Mouse (Mus musculus) hindbrain, embryonic 16.5 days (tissue): ENCODE data around the gene Vpreb2. TPM values are rescaled to one million over a fixed set of nuclear protein-coding genes. Genes with fewer than 3 reads are reported as not detected.
"Not testable (repeated sequence)": the region's sequence is repeated elsewhere in the genome, so short reads cannot be mapped to it uniquely, and the experiment has no call there.

ENCODE experiments used
- ATAC-seq: fragments of 200-750 bp; cut with Nextera tagmentation; 2 replicates; pipeline ENCODE4 v1.8.0; 2017; ENCODE audit warnings: moderate TSS enrichment, moderate library complexity
- H3K27ac ChIP-seq: fragments of 300-500 bp; sonication (generic); 2 replicates; pipeline ENCODE4 v1.5.1; 2014; ENCODE audit warnings: low read depth, mild to moderate bottlenecking, control low read depth, low read length, moderate library complexity
- H3K27me3 ChIP-seq: fragments of 300-500 bp; sonication (generic); replicated peaks from 2 replicates; pipeline ENCODE4 v1.6.1; 2014; ENCODE audit warnings: low read length; ENCODE audit not compliant: control insufficient read depth, insufficient read depth
- H3K36me3 ChIP-seq: fragments of 300-500 bp; sonication (generic); 2 replicates; pipeline ENCODE4 v1.6.1; 2014; ENCODE audit warnings: mild to moderate bottlenecking, low read length, moderate library complexity, mixed read lengths; ENCODE audit not compliant: control insufficient read depth, insufficient read depth
- H3K4me1 ChIP-seq: fragments of 300-500 bp; sonication (generic); 2 replicates; pipeline ENCODE4 v1.6.1; 2014; ENCODE audit warnings: low read depth, low read length; ENCODE audit not compliant: control insufficient read depth, insufficient read depth
- H3K4me2 ChIP-seq: fragments of 300-500 bp; sonication (generic); 2 replicates; pipeline ENCODE4 v1.6.1; 2014; ENCODE audit warnings: mild to moderate bottlenecking, low read length, control low read depth, moderate library complexity
- H3K4me3 ChIP-seq: fragments of 300-500 bp; sonication (generic); 2 replicates; pipeline ENCODE4 v1.5.1; 2014; ENCODE audit warnings: mild to moderate bottlenecking, low read length, control low read depth, moderate library complexity
- H3K9ac ChIP-seq: fragments of 300-500 bp; sonication (generic); 2 replicates; pipeline ENCODE4 v1.6.1; 2014; ENCODE audit warnings: low read depth, mild to moderate bottlenecking, control low read depth, low read length, moderate library complexity
- H3K9me3 ChIP-seq: fragments of 300-500 bp; sonication (generic); 2 replicates; pipeline ENCODE4 v1.6.1; 2014; ENCODE audit warnings: mild to moderate bottlenecking, low read length, moderate library complexity; ENCODE audit not compliant: control insufficient read depth
- WGBS: fragments of 180-500 bp; shearing (Covaris S2); extraction: QIAGEN DNeasy Blood & Tissue Kit; methylation state at CpG from one replicate; pipeline ENCODE4 v1.1.7; 2014; 5-methylcytosine and 5-hydroxymethylcytosine counted together
- polyA plus RNA-seq: library from polyadenylated mRNA; unstranded; fragments of >200 nt; fragmentation: Nextera tagmentation; extraction: Ambion mirVana; gene quantifications from 2 replicates; pipeline ENCODE4 v1.2.1, GENCODE M21; 2015

Vpreb2 gene
- polyA plus RNA-seq, 1 experiment from 2014 or later, result not detected

- H3K27ac ChIP-seq, result no peak overlapping the region
- H3K4me3 ChIP-seq, result no peak overlapping the region
- 61% methylated on average over 7 of the region's 7 CpGs for WGBS
- no peaks in the 10 kb centered on the region for H3K36me3 ChIP-seq
- no peaks in the 10 kb centered on the region for H3K27me3 ChIP-seq
- H3K4me2 ChIP-seq, result no peak overlapping the region
- H3K9me3 ChIP-seq, result no peaks in the 10 kb centered on the region
- peak overlapping the region; percentile 13; the same call in 1 of the 2 replicates for H3K9ac ChIP-seq
- ATAC-seq, result no peak
- no peaks in the 10 kb centered on the region; the same call in 1 of the 2 replicates for H3K4me1 ChIP-seq
Measured at GRCm38 (mm10) chr16:17945081-17945831, 35.0 kb upstream of the Vpreb2 start.

GRCm38 (mm10) chr16:17949421-17949877 is 30.8 kb upstream of the Vpreb2 start:
- Histone ChIP-seq H3K4me3 (no peak overlapping the region), H3K9ac (no peak overlapping the region), H3K9me3 (no peaks in the 10 kb centered on the region), H3K27me3 (no peaks in the 10 kb centered on the region), H3K4me1 (no peaks in the 10 kb centered on the region; the same call in 1 of the 2 replicates), H3K27ac (no peak overlapping the region), H3K4me2 (no peak overlapping the region), H3K36me3 (no peaks in the 10 kb centered on the region)
- peak; percentile 60 for ATAC-seq
- 24% methylated on average over 2 of the region's 2 CpGs for WGBS

GRCm38 (mm10) chr16:17950068-17950467 is 30.2 kb upstream of the Vpreb2 start:
- Histone ChIP-seq H3K27me3 (no peaks in the 10 kb centered on the region), H3K4me2 (no peak overlapping the region), H3K27ac (no peak overlapping the region), H3K4me3 (no peak overlapping the region), H3K36me3 (no peaks in the 10 kb centered on the region), H3K4me1 (no peaks in the 10 kb centered on the region; the same call in 1 of the 2 replicates), H3K9me3 (no peaks in the 10 kb centered on the region), H3K9ac (no peak overlapping the region)
- 0 out of 2 replicates have a peak, but pooled peaks have one; percentile 42 for ATAC-seq
- 32% methylated on average over 4 of the region's 4 CpGs for WGBS

- Histone ChIP-seq H3K36me3 (no peaks in the 10 kb centered on the region), H3K27me3 (no peaks in the 10 kb centered on the region), H3K9me3 (no peaks in the 10 kb centered on the region), H3K4me3 (no peak overlapping the region), H3K27ac (no peak overlapping the region), H3K4me2 (no peak overlapping the region), H3K9ac (no peak overlapping the region), H3K4me1 (no peaks in the 10 kb centered on the region; the same call in 1 of the 2 replicates)
- no peak for ATAC-seq
- 87% methylated on average over 3 of the region's 4 CpGs for WGBS
Measured at GRCm38 (mm10) chr16:17951618-17952017, 28.6 kb upstream of the Vpreb2 start.

- H3K4me1 ChIP-seq, H3K4me2 ChIP-seq, H3K36me3 ChIP-seq, H3K4me3 ChIP-seq, H3K9ac ChIP-seq, H3K9me3 ChIP-seq, H3K27ac ChIP-seq, ATAC-seq, H3K27me3 ChIP-seq: not testable (repeated sequence)
- 93% methylated on average over 16 of the region's 17 CpGs for WGBS
Measured at GRCm38 (mm10) chr16:17956052-17956638, 24.1 kb upstream of the Vpreb2 start.

GRCm38 (mm10) chr16:17962091-17962490 is 18.1 kb upstream of the Vpreb2 start:
- H3K4me1 ChIP-seq, result no peaks in the 10 kb centered on the region
- 87% methylated on average over 7 of the region's 7 CpGs for WGBS
- no peaks in the 10 kb centered on the region for H3K36me3 ChIP-seq
- H3K27me3 ChIP-seq, result no peaks in the 10 kb centered on the region
- no peak for ATAC-seq
- no peaks in the 10 kb centered on the region for H3K9me3 ChIP-seq
- no peak overlapping the region for H3K4me2 ChIP-seq
- no peak overlapping the region for H3K9ac ChIP-seq
- H3K4me3 ChIP-seq, result no peak overlapping the region
- H3K27ac ChIP-seq, result no peak overlapping the region

GRCm38 (mm10) chr16:17971853-17972252 is 8.4 kb upstream of the Vpreb2 start:
- H3K9me3 ChIP-seq, result no peaks in the 10 kb centered on the region
- no peaks in the 10 kb centered on the region for H3K36me3 ChIP-seq
- no peak for ATAC-seq
- H3K9ac ChIP-seq, result no peak overlapping the region
- no peak overlapping the region for H3K27ac ChIP-seq
- H3K4me3 ChIP-seq, result no peak overlapping the region
- no peak overlapping the region for H3K4me2 ChIP-seq
- WGBS, result 72% methylated on average over 5 of the region's 5 CpGs
- H3K27me3 ChIP-seq, result no peaks in the 10 kb centered on the region
- no peaks in the 10 kb centered on the region for H3K4me1 ChIP-seq

GRCm38 (mm10) chr16:17977840-17978239 is 2.4 kb upstream of the Vpreb2 start:
- H3K4me1 ChIP-seq, H3K9me3 ChIP-seq, ATAC-seq, H3K4me2 ChIP-seq, H3K9ac ChIP-seq, H3K27ac ChIP-seq, H3K4me3 ChIP-seq, H3K27me3 ChIP-seq, H3K36me3 ChIP-seq: not testable (repeated sequence)
- 77% methylated on average over 7 of the region's 7 CpGs for WGBS

- Histone ChIP-seq H3K27ac (no peak overlapping the region), H3K4me1 (no peaks in the 10 kb centered on the region), H3K36me3 (no peaks in the 10 kb centered on the region), H3K9ac (no peak overlapping the region), H3K27me3 (no peaks in the 10 kb centered on the region), H3K4me2 (no peak overlapping the region), H3K4me3 (no peak overlapping the region), H3K9me3 (no peaks in the 10 kb centered on the region)
- WGBS, result 74% methylated on average over 2 of the region's 2 CpGs
- ATAC-seq, result no peak
Measured at GRCm38 (mm10) chr16:17983201-17983600, 3.0 kb downstream of the Vpreb2 start.
